Mouse (Mus musculus) hindbrain, embryonic 13.5 days (tissue): Measurements from ENCODE around the gene Dnah3. TPM values are rescaled to one million over a fixed set of nuclear protein-coding genes. Genes with fewer than 3 reads are reported as not detected.

Experiments
- ATAC-seq: fragments of 200-750 bp; cut with Nextera tagmentation; 2 replicates; pipeline ENCODE4 v1.8.0; 2017; ENCODE audit warnings: moderate TSS enrichment; ENCODE audit not compliant: low FRiP score
- H3K27ac ChIP-seq: fragments of 300-500 bp; sonication (generic); 2 replicates; pipeline ENCODE4 v1.5.1; 2015; ENCODE audit warnings: inconsistent platforms, mild to moderate bottlenecking, moderate library complexity
- H3K27me3 ChIP-seq: fragments of 300-500 bp; sonication (generic); 2 replicates; pipeline ENCODE4 v1.6.1; 2015; ENCODE audit warnings: mild to moderate bottlenecking, inconsistent platforms
- H3K36me3 ChIP-seq: fragments of 300-500 bp; sonication (generic); 2 replicates; pipeline ENCODE4 v1.6.1; 2015; ENCODE audit warnings: mild to moderate bottlenecking, inconsistent platforms
- H3K4me1 ChIP-seq: fragments of 300-500 bp; sonication (generic); replicated peaks from 2 replicates; pipeline ENCODE4 v1.6.1; 2015; ENCODE audit warnings: inconsistent platforms
- H3K4me2 ChIP-seq: fragments of 300-500 bp; sonication (generic); 2 replicates; pipeline ENCODE4 v1.6.1; 2015; ENCODE audit warnings: inconsistent platforms, mild to moderate bottlenecking, moderate library complexity
- H3K4me3 ChIP-seq: fragments of 300-500 bp; sonication (generic); 2 replicates; pipeline ENCODE4 v1.5.1; 2015; ENCODE audit warnings: mild to moderate bottlenecking, inconsistent platforms
- H3K9ac ChIP-seq: fragments of 300-500 bp; sonication (generic); 2 replicates; pipeline ENCODE4 v1.6.1; 2015; ENCODE audit warnings: mild to moderate bottlenecking, inconsistent platforms
- H3K9me3 ChIP-seq: fragments of 300-500 bp; sonication (generic); 2 replicates; pipeline ENCODE4 v1.6.1; 2016; ENCODE audit warnings: inconsistent platforms
- WGBS: fragments of 180-500 bp; shearing (Covaris S2); methylation state at CpG from one replicate; pipeline ENCODE4 v1.1.7; 2015; 5-methylcytosine and 5-hydroxymethylcytosine counted together
- polyA plus RNA-seq: library from polyadenylated mRNA; unstranded; fragments of >200 nt; fragmentation: Nextera tagmentation; extraction: Ambion mirVana; gene quantifications from 2 replicates; pipeline ENCODE4 v1.2.1, GENCODE M21; 2015

The Dnah3 gene
- polyA plus RNA-seq, 1 experiment from 2014 or later, result 0.10 TPM

GRCm38 (mm10) chr7:119965205-119965604, 129.9 kb downstream of the Dnah3 start:
- no peaks in the 10 kb centered on the region for H3K9me3 ChIP-seq
- H3K27me3 ChIP-seq, result no peaks in the 10 kb centered on the region
- 91% methylated on average over 4 of the region's 4 CpGs for WGBS
- H3K4me3 ChIP-seq, result no peak overlapping the region
- ATAC-seq, result no peak
- no peak overlapping the region for H3K4me2 ChIP-seq
- no peak overlapping the region for H3K27ac ChIP-seq
- H3K36me3 ChIP-seq, result no peaks in the 10 kb centered on the region
- H3K9ac ChIP-seq, result no peak overlapping the region
- no peaks in the 10 kb centered on the region for H3K4me1 ChIP-seq

- no peaks in the 10 kb centered on the region for H3K4me1 ChIP-seq
- no peak overlapping the region for H3K4me2 ChIP-seq
- H3K4me3 ChIP-seq, result no peak overlapping the region
- 64% methylated on average over 2 of the region's 2 CpGs for WGBS
- no peak overlapping the region for H3K9ac ChIP-seq
- H3K27me3 ChIP-seq, result no peaks in the 10 kb centered on the region
- H3K36me3 ChIP-seq, result no peaks in the 10 kb centered on the region
- no peak for ATAC-seq
- H3K27ac ChIP-seq, result no peak overlapping the region
- H3K9me3 ChIP-seq, result no peaks in the 10 kb centered on the region
These were observed 134.0 kb downstream of the Dnah3 start for GRCm38 (mm10) chr7:119961107-119961506.

GRCm38 (mm10) chr7:119960546-119960945, 134.5 kb downstream of the Dnah3 start:
- no peak overlapping the region for H3K4me2 ChIP-seq
- no peaks in the 10 kb centered on the region for H3K9me3 ChIP-seq
- H3K4me3 ChIP-seq, result no peak overlapping the region
- ATAC-seq, result no peak
- no peaks in the 10 kb centered on the region for H3K27me3 ChIP-seq
- no peaks in the 10 kb centered on the region for H3K4me1 ChIP-seq
- no peak overlapping the region for H3K27ac ChIP-seq
- H3K9ac ChIP-seq, result no peak overlapping the region
- WGBS, result 88% methylated on average over 6 of the region's 6 CpGs
- no peaks in the 10 kb centered on the region for H3K36me3 ChIP-seq

GRCm38 (mm10) chr7:119960006-119960405, 135.1 kb downstream of the Dnah3 start:
- no peak overlapping the region for H3K4me3 ChIP-seq
- no peaks in the 10 kb centered on the region for H3K36me3 ChIP-seq
- no peak for ATAC-seq
- no peaks in the 10 kb centered on the region for H3K4me1 ChIP-seq
- H3K9ac ChIP-seq, result no peak overlapping the region
- H3K4me2 ChIP-seq, result no peak overlapping the region
- H3K27me3 ChIP-seq, result no peaks in the 10 kb centered on the region
- no peaks in the 10 kb centered on the region for H3K9me3 ChIP-seq
- no peak overlapping the region for H3K27ac ChIP-seq
- 82% methylated on average over 6 of the region's 6 CpGs for WGBS

- Histone ChIP-seq H3K4me2 (no peak overlapping the region), H3K4me3 (no peak overlapping the region), H3K36me3 (no peaks in the 10 kb centered on the region), H3K9ac (no peak overlapping the region), H3K9me3 (no peaks in the 10 kb centered on the region), H3K4me1 (no peaks in the 10 kb centered on the region), H3K27me3 (no peaks in the 10 kb centered on the region), H3K27ac (no peak overlapping the region)
- no peak for ATAC-seq
- whole genome bisulfite sequencing, result 93% methylated on average over 4 of the region's 4 CpGs
These were observed 135.6 kb downstream of the Dnah3 start for GRCm38 (mm10) chr7:119959491-119959890.

- Histone ChIP-seq H3K9ac (no peak overlapping the region), H3K27me3 (no peaks in the 10 kb centered on the region), H3K4me2 (no peak overlapping the region), H3K4me3 (no peak overlapping the region), H3K9me3 (no peaks in the 10 kb centered on the region), H3K36me3 (no peaks in the 10 kb centered on the region), H3K4me1 (no peaks in the 10 kb centered on the region), H3K27ac (no peak overlapping the region)
- 71% methylated on average over 4 of the region's 4 CpGs for WGBS
- no peak for ATAC-seq
These were observed 136.0 kb downstream of the Dnah3 start for GRCm38 (mm10) chr7:119959091-119959490.

- no peaks in the 10 kb centered on the region for H3K36me3 ChIP-seq
- no peak overlapping the region for H3K9ac ChIP-seq
- H3K27ac ChIP-seq, result no peak overlapping the region
- H3K9me3 ChIP-seq, result no peaks in the 10 kb centered on the region
- H3K27me3 ChIP-seq, result no peaks in the 10 kb centered on the region
- H3K4me3 ChIP-seq, result no peak overlapping the region
- H3K4me1 ChIP-seq, result no peaks in the 10 kb centered on the region
- H3K4me2 ChIP-seq, result no peak overlapping the region
- no peak for ATAC-seq
These were observed 137.7 kb downstream of the Dnah3 start for GRCm38 (mm10) chr7:119957421-119957820.

- no peaks in the 10 kb centered on the region for H3K36me3 ChIP-seq
- H3K27ac ChIP-seq, result no peak overlapping the region
- no peaks in the 10 kb centered on the region for H3K27me3 ChIP-seq
- H3K4me1 ChIP-seq, result no peaks in the 10 kb centered on the region
- H3K4me2 ChIP-seq, result no peak overlapping the region
- H3K9me3 ChIP-seq, result no peaks in the 10 kb centered on the region
- H3K4me3 ChIP-seq, result no peak overlapping the region
- ATAC-seq, result no peak
- WGBS, result 95% methylated on average over 1 of the region's 1 CpGs
- H3K9ac ChIP-seq, result no peak overlapping the region
These were observed 141.0 kb downstream of the Dnah3 start for GRCm38 (mm10) chr7:119954047-119954446.

- no peaks in the 10 kb centered on the region for H3K27me3 ChIP-seq
- 57% methylated on average over 2 of the region's 2 CpGs for WGBS
- H3K4me2 ChIP-seq, result no peak overlapping the region
- no peak overlapping the region for H3K27ac ChIP-seq
- H3K4me3 ChIP-seq, result no peak overlapping the region
- H3K9ac ChIP-seq, result no peak overlapping the region
- no peaks in the 10 kb centered on the region for H3K4me1 ChIP-seq
- H3K9me3 ChIP-seq, result no peaks in the 10 kb centered on the region
- no peaks in the 10 kb centered on the region for H3K36me3 ChIP-seq
- ATAC-seq, result no peak
These were observed 153.5 kb downstream of the Dnah3 start for GRCm38 (mm10) chr7:119941569-119941968.

- no peak overlapping the region for H3K9ac ChIP-seq
- 80% methylated on average over 5 of the region's 5 CpGs for WGBS
These were observed 158.0 kb downstream of the Dnah3 start for GRCm38 (mm10) chr7:119937036-119937435.

GRCm38 (mm10) chr7:119936321-119936720, 158.8 kb downstream of the Dnah3 start:
- Histone ChIP-seq H3K27me3 (no peaks in the 10 kb centered on the region), H3K4me1 (no peaks in the 10 kb centered on the region), H3K9ac (no peak overlapping the region), H3K4me3 (no peak overlapping the region), H3K27ac (no peak overlapping the region), H3K4me2 (no peak overlapping the region), H3K9me3 (no peaks in the 10 kb centered on the region), H3K36me3 (no peaks in the 10 kb centered on the region)
- no peak for ATAC-seq

More at GRCm38 (mm10) chr7:119937036-119937435, 158.0 kb downstream of the Dnah3 start:
- H3K4me2 ChIP-seq, result no peak overlapping the region
- ATAC-seq, result no peak
- no peaks in the 10 kb centered on the region for H3K36me3 ChIP-seq
- no peak overlapping the region for H3K4me3 ChIP-seq
- no peaks in the 10 kb centered on the region for H3K9me3 ChIP-seq
- H3K27me3 ChIP-seq, result no peaks in the 10 kb centered on the region
- no peak overlapping the region for H3K27ac ChIP-seq
- H3K4me1 ChIP-seq, result no peaks in the 10 kb centered on the region

- no peaks in the 10 kb centered on the region for H3K4me1 ChIP-seq
- H3K9me3 ChIP-seq, result no peaks in the 10 kb centered on the region
- ATAC-seq, result no peak
- no peak overlapping the region for H3K4me2 ChIP-seq
- WGBS, result 72% methylated on average over 2 of the region's 2 CpGs
- no peak overlapping the region for H3K4me3 ChIP-seq
- H3K27me3 ChIP-seq, result no peaks in the 10 kb centered on the region
- H3K36me3 ChIP-seq, result no peaks in the 10 kb centered on the region
- H3K27ac ChIP-seq, result no peak overlapping the region
- no peak overlapping the region for H3K9ac ChIP-seq
These were observed 166.2 kb downstream of the Dnah3 start for GRCm38 (mm10) chr7:119928783-119929440.

GRCm38 (mm10) chr7:119921054-119921453, 174.0 kb downstream of the Dnah3 start:
- Histone ChIP-seq H3K27ac (no peak overlapping the region), H3K36me3 (peaks cover 4% of the 10 kb centered on the region; the same call in 1 of the 2 replicates), H3K4me1 (no peaks in the 10 kb centered on the region), H3K9ac (no peak overlapping the region), H3K4me2 (no peak overlapping the region), H3K27me3 (no peaks in the 10 kb centered on the region), H3K9me3 (no peaks in the 10 kb centered on the region), H3K4me3 (no peak overlapping the region)
- no peak for ATAC-seq
- 83% methylated on average over 4 of the region's 4 CpGs for WGBS
